Mouse (Mus musculus) erythroblast, embryonic 14.5 days (primary cell): Measurements from ENCODE around the gene Pdia4. TPM values are rescaled to one million over a fixed set of nuclear protein-coding genes. Genes with fewer than 3 reads are reported as not detected.
"Not testable (repeated sequence)": the region's sequence is repeated elsewhere in the genome, so short reads cannot be mapped to it uniquely, and the experiment has no call there.

Experiments used
- H3K27me3 ChIP-seq: 2 replicates; pipeline ENCODE4 v1.6.1; 2012; ENCODE audit warnings: inconsistent platforms; ENCODE audit not compliant: control insufficient read depth
- H3K36me3 ChIP-seq: 2 replicates; pipeline ENCODE4 v1.6.1; 2012; ENCODE audit warnings: mild to moderate bottlenecking, inconsistent platforms; ENCODE audit not compliant: control insufficient read depth
- H3K4me1 ChIP-seq: 2 replicates; pipeline ENCODE4 v1.6.1; 2012; ENCODE audit warnings: inconsistent platforms; ENCODE audit not compliant: control insufficient read depth
- H3K4me3 ChIP-seq: replicated peaks from 2 replicates; pipeline ENCODE3; 2012; ENCODE audit warnings: moderate library complexity, mild to moderate bottlenecking, inconsistent platforms
- H3K9me3 ChIP-seq: 2 replicates; pipeline ENCODE4 v1.6.1; 2012; ENCODE audit warnings: low read length, inconsistent platforms, mixed read lengths; ENCODE audit not compliant: control insufficient read depth
- polyA plus RNA-seq: library from polyadenylated mRNA; stranded (reverse); fragments of >175 nt; gene quantifications from 2 replicates; pipeline ENCODE4 v1.2.3, GENCODE M21; 2012

Pdia4 gene
- polyA plus RNA-seq, 1 experiment: 0.07 TPM

GRCm38 (mm10) chr6:47762686-47763085, 50.5 kb downstream of the Pdia4 start:
- not testable (repeated sequence) for H3K9me3 ChIP-seq, H3K27me3 ChIP-seq, H3K4me3 ChIP-seq, H3K36me3 ChIP-seq, H3K4me1 ChIP-seq

GRCm38 (mm10) chr6:47759406-47759805, 53.8 kb downstream of the Pdia4 start:
- not testable (repeated sequence) for H3K36me3 ChIP-seq, H3K4me3 ChIP-seq, H3K4me1 ChIP-seq, H3K9me3 ChIP-seq, H3K27me3 ChIP-seq

- not testable (repeated sequence) for H3K4me3 ChIP-seq, H3K4me1 ChIP-seq, H3K36me3 ChIP-seq, H3K27me3 ChIP-seq, H3K9me3 ChIP-seq
These were observed 55.4 kb downstream of the Pdia4 start for GRCm38 (mm10) chr6:47757849-47758248.

- H3K27me3 ChIP-seq: not testable (repeated sequence)
These were observed 55.8 kb downstream of the Pdia4 start for GRCm38 (mm10) chr6:47757429-47757828.

GRCm38 (mm10) chr6:47753144-47753543, 60.1 kb downstream of the Pdia4 start:
- not testable (repeated sequence) for H3K4me3 ChIP-seq, H3K4me1 ChIP-seq, H3K36me3 ChIP-seq, H3K27me3 ChIP-seq, H3K9me3 ChIP-seq

More at GRCm38 (mm10) chr6:47757429-47757828, 55.8 kb downstream of the Pdia4 start:
- not testable (repeated sequence) for H3K36me3 ChIP-seq, H3K9me3 ChIP-seq, H3K4me3 ChIP-seq, H3K4me1 ChIP-seq

GRCm38 (mm10) chr6:47748306-47748705, 64.9 kb downstream of the Pdia4 start:
- H3K4me1 ChIP-seq, H3K36me3 ChIP-seq, H3K4me3 ChIP-seq, H3K9me3 ChIP-seq, H3K27me3 ChIP-seq: not testable (repeated sequence)

- not testable (repeated sequence) for H3K9me3 ChIP-seq, H3K4me3 ChIP-seq, H3K36me3 ChIP-seq, H3K4me1 ChIP-seq, H3K27me3 ChIP-seq
These were observed 65.3 kb downstream of the Pdia4 start for GRCm38 (mm10) chr6:47747886-47748285.

Other genes starting within 250 kb of the Pdia4 start
- gene Ezh2, start 218.1 kb downstream of the Pdia4 start, polyA plus RNA-seq: 2.1 and 3.7 TPM in 2 replicates
- not detected in 2 replicates for gene Zfp786, start 17.4 kb upstream of the Pdia4 start, polyA plus RNA-seq
- 0.04 and 0.06 TPM in 2 replicates for gene Zfp398, start 22.2 kb upstream of the Pdia4 start, polyA plus RNA-seq
- gene Zfp282, start 63.8 kb upstream of the Pdia4 start, polyA plus RNA-seq: 0.32 and 0.48 TPM in 2 replicates
- gene Zfp212, start 107.0 kb upstream of the Pdia4 start, polyA plus RNA-seq: 0.91 and 0.99 TPM in 2 replicates
- gene Zfp956, start 140.0 kb upstream of the Pdia4 start, polyA plus RNA-seq: 0.30 and 0.61 TPM in 2 replicates
- 0.81 and 0.94 TPM in 2 replicates for gene Zfp777, start 235.5 kb upstream of the Pdia4 start, polyA plus RNA-seq